Comparison of ENCODE assay signal across 25 mouse cellular contexts in genomic region chr4:105467811-105468210, GRCm38 (mm10).
"Had no signal": no experiment of that assay in that cellular context is flagged by ENCODE, and none has a peak within 500 bp of the region (broad histone marks: within the 10 kb centered on the region; RNA-seq: fewer than 3 reads in every experiment).

No protein-coding gene starts in this region.

- DNase-seq: gastrocnemius, adult 2 months; gastrocnemius, postnatal 10 days; gastrocnemius, postnatal 25 days; heart, adult 2 months; heart, postnatal 14 days; heart, postnatal 36 days; kidney, adult 18-20 months; kidney, adult 8-10 months; kidney, postnatal 10 days; kidney, postnatal 25 days; kidney, postnatal 4 days; liver; liver, embryonic 13.5 days had no signal

- H3K4me3 ChIP-seq: gastrocnemius, adult 2 months; heart, adult 2 months; heart, embryonic 13.5 days; heart, embryonic 15.5 days; hindbrain, embryonic 13.5 days; hindbrain, embryonic 15.5 days; layer of hippocampus, adult 2 months; left cerebral cortex, adult 2 months; limb, embryonic 10.5 days; limb, embryonic 12.5 days; liver, embryonic 13.5 days had no signal

- H3K4me1 ChIP-seq: hindbrain, embryonic 13.5 days; hindbrain, embryonic 15.5 days; liver, embryonic 13.5 days had no signal

- ATAC-seq: inflammation-experienced regulatory T-cells, adult 6 months; intestine, postnatal 0 days had no signal

- H3K9me3 ChIP-seq: heart, embryonic 13.5 days; heart, embryonic 15.5 days; hindbrain, embryonic 13.5 days; hindbrain, embryonic 15.5 days; limb, embryonic 10.5 days; limb, embryonic 12.5 days; liver, embryonic 13.5 days had no signal

- H3K27me3 ChIP-seq: hindbrain, embryonic 13.5 days; hindbrain, embryonic 15.5 days; limb, embryonic 12.5 days; liver, embryonic 13.5 days had no signal

- H3K4me2 ChIP-seq: heart, embryonic 11.5 days; heart, embryonic 13.5 days; heart, embryonic 15.5 days; hindbrain, embryonic 13.5 days; hindbrain, embryonic 15.5 days; limb, embryonic 12.5 days; liver, embryonic 11.5 days; liver, embryonic 13.5 days had no signal

- H3K27ac ChIP-seq: gastrocnemius, adult 2 months; heart, adult 2 months; heart, embryonic 13.5 days; heart, embryonic 15.5 days; hindbrain, embryonic 13.5 days; hindbrain, embryonic 15.5 days; layer of hippocampus, adult 2 months; left cerebral cortex, adult 2 months; limb, embryonic 10.5 days; limb, embryonic 12.5 days; liver, embryonic 13.5 days had no signal

- H3K36me3 ChIP-seq: heart, embryonic 13.5 days; heart, embryonic 15.5 days; hindbrain, embryonic 13.5 days; hindbrain, embryonic 15.5 days; limb, embryonic 10.5 days; limb, embryonic 12.5 days; liver, embryonic 13.5 days had no signal

- H3K9ac ChIP-seq: heart, embryonic 13.5 days; heart, embryonic 15.5 days; hindbrain, embryonic 13.5 days; hindbrain, embryonic 15.5 days; limb, embryonic 12.5 days; liver, embryonic 13.5 days had no signal
